Mouse (Mus musculus) embryo, embryonic 11.5 days (tissue): ENCODE results near the gene Celf5.

Experiments used
- DNase-seq: peaks from one replicate; pipeline ENCODE4 v3.0.0-alpha.2; 2012; ENCODE audit warnings: low read depth, low spot score

Gene Celf5

DNA sequence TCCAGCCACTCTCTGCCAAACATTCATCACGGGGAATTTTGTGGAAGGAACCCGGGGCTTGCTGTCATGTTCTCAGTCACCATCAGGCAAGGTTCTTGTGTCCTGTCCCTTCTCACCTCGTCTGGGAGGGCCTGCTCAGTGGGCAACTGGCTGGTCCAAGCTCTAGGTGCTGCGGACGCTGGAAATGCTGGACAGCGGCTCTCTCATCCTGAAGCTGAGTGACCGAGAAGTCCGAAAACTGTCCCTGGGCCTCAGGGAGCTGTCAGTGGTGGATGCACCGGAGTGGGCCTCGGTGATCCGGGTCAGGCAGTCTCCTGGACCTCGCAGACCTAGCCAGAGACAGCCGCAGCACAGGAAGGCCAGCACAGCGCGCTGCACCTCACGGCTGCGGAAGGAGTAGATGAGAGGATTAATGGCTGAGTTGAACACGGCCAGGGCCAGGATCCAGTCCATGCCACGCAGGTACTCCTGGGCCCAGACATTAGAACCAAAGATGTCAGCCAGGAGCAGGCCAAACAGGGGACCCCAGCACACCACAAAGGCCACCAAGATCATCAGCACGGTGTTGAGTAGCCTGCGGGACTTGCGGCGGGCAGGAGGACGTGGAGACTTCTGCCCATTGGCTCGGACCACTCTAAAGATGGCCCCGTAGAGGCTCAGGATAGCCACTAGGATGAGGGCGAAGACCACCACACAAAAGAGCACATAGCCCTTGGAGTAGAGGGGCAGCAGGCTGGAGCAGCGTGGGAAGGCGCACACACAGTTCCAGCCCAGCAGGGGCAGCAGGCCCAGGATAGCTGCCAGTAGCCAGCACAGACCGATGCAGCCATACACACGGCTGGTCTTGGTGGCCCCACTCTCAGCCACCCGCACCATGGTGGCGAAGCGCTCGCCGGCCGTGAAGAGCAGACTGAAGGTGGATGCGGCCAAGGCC, 16.1 kb upstream of the Celf5 start:
- no peak for DNase-seq

DNA sequence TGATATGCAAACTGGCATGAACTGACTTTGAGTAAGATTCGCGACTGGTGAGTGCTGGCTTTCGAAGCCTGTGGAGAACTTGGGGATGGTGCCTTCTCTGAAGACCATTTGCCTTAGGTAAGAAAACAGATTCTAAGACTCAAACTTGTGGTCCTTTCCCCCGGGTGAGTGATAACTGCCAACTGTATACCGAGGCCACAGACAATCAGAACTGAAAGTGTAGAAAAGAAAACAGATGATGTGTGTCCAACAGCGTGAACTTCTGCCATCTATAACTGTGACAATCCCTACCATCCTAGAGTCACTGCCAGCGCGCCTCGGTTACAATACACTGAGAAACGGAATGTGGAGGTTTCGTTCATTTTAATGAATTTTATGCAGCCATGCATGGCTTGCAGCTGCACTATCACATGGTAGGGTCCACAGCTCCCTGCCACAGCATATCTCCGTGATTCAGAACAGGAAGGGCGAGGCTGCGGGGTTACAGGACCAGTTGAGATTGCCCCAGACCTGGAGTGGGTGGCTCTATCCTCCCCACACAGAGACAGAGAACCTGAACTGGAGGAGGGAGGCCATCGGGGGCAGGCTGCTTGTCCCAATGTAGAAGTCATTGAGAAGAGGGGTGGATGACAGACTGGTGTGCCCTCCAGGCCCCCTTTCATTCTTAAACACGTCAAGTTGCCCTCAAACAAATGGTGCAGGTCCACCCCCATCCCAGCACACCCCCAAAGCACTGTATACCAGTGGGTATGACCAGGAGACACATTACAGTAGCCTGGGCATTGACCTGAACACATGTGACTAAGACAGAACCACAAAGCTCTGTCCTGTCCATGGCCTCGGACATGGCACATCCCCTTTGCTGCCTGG, 15.1 kb upstream of the Celf5 start:
- DNase-seq = no peak

DNA sequence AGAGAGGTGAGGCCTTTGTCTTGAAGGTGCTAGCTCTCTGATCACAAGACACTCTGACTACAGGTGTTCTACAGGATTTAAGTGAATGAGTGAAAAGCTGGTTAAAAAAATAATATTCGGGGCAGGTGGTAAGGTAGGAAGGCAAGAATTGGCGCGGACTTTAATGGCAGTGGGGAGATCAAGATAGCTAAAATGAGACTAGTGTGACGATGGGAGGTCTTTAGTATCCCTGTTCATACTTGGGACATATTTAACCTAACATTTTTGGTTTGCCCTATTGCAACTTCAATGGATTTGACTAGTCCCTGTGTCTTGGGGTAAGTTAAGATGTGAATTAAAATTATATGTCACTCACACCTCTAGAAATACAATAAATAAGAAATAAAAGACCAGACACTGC, 14.5 kb upstream of the Celf5 start:
- no peak for DNase-seq

DNA sequence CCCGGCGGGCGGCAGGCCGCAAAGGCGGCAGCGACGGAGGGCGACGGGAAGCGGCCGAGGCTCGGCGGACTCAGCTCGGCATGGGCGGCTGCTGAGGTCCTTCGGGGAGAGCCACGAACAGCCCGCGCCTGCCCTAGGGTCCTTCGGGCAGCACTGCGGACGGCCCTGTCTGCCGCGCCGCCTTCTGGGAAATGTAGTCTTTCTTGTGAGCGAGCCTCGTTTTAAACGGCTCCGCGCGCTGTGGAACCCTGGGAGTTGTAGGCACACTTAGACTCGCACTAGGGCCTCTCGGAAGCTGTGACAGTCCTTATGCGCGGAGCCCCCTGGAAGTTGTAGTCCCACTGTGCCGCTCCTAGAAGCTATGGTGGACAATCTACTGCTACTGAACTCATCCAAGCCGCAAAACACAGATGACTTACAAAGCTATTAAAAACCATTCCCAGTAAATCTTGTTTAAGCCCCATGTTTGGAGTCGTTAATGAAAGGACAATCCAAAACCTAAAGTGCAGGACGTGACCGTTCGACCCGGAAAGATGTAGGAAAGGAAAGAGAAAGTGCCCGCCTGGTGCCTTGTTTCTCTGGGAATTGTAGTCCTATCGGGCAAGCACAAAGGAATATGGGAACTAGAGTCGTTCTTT, 13.9 kb upstream of the Celf5 start, which contains the start of gene Ncln:
Ncln (minus strand) TSS at position 129 of the 638 bp plus-strand sequence.
- DNase-seq = peak; percentile 98

DNA sequence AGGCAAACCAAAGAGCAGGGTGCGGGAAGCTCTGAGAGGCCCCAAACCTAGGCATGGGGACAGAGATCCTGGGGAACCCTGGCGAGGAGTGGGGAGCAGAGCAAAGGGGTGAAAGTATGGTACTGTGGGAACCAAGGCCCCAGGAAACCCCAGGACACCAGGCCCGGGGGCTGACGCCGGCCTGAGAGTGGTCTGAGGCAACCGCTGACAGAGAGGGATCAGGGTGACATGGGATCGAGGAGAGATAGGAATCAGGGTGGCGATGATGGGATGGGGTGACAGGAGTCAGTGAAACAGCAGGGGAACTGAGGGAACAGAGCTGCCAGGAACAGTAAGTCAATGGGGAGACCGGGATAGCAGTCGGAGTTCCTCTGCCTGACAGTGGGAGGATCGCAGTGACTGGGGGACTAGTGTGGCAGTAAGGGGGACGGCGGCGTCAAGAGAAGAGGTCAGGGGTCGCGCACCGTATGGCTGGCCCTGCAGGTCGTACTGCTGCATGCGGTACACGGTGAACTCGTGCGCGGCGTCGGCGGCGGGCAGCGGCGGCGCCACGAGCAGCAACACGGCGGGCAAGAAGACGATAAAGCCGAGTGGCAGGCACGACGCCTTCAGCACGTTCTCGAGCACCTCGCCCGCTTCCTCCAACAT, 13.2 kb upstream of the Celf5 start:
- DNase-seq = no peak

DNA sequence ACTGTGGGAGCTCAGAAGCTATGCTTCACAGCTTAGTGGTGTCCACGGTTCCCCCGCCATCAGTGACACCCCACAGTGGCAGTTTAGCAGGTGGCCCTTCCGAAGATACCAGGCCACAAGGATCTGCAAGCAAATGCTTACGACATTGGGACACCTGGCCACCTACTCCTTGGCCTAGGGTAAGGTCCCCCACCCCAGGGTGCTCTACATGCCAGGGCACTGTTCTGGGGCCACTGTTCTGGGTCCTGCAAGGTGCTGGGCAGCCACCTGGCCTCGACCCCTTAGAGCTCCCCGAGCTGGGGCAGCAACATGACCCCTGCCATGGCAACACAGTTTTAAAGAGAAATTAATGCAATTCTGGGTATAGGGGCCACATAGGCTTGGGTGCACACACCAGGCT, 12.6 kb upstream of the Celf5 start:
- DNase-seq = no peak

DNA sequence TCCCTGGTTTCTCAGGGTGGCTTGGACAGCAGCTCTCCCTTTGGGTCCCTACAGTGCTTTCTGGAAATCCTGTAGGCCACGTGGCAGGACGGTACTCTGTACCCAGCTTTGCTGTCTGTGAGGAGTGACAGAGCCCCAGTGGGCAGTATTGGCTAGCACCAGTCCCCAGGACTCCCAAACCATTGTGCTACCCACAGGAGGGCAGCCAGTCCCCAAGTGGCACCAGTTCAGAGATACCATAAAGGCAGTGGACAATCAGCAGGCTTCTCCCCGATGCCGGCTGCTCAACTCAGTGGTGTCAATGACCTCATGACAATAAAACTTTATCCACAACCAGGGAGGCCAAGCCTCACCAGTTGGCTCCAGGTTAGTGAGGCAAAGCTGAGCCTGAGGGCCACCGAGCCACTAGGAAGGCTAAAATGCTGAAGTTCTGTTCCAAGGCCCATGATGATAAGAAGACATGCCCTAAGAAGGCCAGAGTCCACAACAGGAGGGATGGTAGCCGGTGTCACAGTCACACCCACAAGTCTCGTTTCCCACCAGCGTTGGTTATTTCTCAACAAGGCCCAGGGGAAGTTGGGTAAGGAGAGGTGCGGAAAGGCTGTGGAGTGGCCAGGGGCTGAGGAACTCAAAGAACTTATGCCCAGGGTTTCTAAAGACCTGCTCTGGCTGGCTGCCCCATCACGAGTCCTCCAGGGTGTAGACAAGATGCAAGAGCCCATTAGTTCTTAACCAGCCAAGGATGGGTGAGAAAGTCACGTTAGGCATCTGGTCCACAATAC, 11.9 kb upstream of the Celf5 start:
- no peak for DNase-seq

DNA sequence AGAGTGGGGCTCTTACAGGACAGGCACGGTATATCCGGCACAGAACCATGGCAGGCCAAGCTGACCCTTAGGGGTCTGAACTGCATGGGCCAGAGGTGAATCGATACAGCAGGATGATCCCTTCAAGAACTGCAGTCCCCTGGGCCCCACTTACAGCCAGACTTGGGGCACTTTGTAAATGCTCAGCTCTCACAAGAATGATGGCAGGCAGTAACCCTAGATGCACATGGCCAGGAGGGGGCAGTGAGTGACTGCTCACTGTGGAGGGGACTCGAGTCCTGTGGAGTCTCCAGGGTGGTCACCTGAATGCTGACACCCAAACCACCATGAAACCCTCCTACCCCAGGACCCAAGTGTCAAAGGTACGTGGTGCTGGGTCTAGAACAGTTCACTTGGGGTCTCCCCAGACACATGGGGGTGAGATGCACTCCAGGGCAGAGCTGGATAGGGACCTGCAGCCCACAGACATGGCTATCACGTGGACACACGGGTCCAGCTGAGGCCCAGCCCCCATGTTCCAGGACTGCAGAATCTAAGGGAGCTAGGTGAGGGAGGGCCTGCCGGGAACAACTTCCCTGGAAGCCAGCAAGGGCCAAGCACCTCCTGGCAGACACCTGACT, 11.2 kb upstream of the Celf5 start:
- DNase-seq = no peak

DNA sequence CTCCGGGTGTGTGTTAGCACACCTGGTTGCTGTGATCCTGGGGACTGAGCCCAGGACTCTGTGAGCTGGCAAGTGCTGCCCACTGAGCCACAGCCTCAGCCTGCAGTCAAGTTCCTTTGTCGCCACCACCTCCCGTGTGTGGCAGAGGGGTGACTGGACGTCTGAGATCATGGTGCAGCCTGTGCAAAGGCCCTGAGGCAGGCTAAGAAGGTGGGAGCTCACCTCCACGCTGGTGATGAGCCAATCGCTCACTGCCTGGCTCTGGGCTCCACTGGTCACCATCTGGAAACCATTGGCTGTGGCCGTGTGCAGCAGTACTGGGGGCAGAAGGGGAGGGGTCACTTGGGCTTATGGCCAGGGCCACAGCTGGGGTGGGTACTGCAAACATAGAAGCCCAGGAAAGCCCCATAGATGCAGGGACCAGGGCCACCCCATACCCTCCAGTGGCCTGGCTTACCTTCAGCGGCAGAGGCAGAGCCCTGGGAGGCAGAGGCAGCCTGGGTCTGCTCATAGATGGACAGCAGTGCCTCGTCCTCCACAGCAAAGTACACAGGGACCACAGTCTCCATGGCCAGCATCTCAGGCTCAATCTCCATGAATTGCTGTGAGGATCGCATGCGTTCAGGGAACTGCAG, 10.2 kb upstream of the Celf5 start:
- DNase-seq = no peak

DNA sequence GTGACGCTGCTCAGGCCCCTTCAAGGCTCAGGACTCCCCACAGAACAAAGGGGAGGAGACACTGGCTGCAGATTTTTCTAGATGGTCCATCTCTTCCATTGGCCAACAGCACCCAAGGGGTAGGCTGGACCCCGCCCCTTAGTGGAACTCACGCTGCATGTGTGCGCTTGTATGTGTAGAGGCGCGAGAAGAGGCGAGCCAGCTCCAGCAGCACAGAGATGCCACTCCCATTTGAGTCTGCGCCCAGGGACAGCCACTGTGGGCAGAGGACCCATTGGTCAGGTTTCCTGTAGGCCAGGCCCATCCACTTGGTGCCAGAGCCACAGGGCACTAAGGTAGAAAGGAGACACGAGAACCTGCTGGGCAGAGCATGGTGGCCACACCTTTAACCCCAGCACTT, 8.5 kb upstream of the Celf5 start:
- DNase-seq = no peak

DNA sequence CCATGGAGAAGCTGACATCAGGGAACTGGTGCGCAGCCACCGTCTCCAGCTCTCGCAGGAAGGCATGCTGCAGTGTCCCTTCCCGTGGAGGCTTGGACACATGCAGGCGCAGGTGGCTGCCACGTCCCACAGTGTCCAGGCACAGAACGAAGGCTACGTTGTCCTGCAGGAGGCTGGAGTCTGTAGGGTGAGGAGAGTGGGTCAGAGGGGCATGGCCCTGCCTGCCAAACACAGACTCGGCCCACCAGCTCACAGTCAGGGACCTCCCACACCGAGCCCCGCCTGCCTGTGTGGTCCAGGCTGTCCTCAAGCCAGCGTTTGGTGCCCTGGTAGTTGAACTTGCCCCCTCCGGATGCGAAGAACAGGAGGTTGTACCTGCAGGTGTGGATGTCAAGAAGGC, 7.4 kb upstream of the Celf5 start:
- DNase-seq = no peak

DNA sequence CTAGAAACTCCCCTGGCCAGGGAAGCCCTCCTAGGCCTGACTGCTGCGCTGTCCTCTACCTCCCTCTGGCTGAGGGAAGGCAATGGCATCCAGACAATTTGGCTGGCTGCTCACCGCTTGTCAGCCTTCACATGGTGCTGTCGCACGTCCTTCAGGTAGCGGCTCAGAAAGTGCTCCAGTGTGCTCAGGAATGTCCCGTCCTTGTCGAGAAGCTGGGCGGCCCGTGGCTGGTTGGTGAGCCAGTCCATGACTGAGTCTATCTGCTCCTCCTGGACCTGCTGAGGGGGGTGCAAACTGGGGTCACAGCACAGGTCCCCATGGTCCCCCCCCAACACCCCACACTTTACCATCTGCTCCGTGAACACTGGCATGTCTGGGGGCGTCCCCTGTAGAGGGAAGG, 5.6 kb upstream of the Celf5 start:
- DNase-seq = no peak

DNA sequence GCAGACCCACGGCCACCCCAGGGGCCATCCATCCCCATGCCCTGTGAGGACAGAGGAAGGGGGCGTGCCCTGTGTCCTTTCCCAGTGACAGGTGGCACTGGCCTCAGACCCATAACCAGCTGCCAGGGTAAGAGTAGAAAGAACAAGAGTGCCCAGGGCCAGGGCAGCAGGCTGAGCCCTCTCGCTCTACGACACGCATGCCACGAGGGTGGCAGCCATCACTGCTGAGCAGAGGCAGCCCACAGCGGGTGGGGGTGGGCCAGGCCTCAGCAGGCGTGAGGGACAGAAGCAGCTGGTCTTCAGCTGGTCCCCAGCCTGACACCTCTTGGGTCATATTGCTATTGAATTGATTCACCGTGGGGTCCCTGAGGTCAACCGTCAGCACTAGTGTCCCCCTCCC, 4.0 kb upstream of the Celf5 start:
- no peak for DNase-seq

DNA sequence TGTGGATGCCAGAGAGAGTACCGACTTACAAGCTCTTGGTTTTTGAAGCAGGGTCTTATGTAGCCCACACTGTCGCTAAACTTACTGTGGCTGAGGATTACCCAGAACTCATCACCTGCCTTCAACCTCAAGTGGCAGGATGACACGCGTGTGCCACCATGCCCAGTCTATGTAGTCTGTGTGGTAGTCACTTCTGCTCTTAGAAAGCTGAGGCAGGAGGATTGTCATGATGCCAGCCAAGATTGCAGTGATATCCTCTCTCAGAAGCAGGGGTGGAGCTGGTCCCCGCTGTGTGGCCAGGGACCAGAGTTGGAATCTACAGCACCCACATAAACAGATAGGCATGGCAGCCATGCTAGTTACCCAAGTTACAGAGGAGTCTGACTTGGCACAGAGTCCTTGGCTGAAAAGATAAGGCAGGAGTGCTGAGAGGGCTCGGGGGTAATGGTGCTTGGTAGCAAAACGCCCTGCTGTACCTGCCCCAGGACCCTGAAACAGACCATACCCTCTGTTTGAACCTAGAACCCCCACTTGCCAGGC, 3.0 kb upstream of the Celf5 start:
- DNase-seq = no peak

DNA sequence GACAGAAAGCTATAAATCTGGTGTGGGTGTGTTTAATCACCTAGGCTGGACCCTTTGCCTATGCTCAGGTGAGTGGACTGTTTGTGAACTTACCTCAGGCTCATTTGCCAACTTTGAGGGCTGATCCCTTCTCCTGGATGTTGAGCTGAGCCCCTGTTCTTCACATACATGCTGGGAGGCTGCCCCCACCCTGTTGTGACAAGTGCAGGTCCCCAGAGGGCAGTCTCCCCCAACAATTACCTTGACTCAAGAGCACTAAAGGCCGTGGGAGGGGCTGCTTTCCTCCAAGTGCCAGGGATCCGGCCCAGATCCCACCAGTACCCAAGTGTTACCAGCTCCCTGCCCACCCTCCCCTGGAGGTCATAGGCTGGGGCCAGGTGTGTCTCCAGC, 2.5 kb upstream of the Celf5 start:
- DNase-seq = no peak

DNA sequence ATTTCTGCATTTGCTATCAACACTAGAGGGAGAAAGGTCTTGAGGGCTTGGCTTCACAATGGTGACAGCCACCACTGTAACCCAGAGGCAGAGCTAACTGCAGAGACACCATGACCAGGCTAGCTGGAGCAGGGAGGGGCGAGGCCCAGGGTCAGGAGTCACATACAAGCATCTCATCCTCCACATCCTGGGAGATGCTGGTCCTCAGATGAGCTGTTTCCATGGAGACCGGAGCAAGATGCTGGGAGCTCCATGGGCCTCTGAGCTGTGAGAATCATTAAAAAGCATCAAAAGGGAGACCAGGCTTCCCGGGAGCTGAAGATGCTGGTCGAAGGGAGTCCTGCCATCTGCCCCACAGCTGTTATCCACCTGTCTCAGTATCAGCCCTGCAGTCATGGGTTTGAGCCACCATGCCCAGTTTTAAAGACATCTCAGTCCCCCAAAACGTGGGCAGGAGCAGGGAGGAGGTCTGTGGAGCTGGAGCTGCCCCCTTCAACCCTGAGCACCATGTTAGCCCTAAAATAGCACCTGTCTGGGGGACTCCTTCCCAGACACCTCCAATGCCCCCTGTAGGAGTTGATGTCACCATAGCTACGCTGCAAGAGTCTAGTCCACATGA, 2.0 kb upstream of the Celf5 start:
- no peak for DNase-seq

DNA sequence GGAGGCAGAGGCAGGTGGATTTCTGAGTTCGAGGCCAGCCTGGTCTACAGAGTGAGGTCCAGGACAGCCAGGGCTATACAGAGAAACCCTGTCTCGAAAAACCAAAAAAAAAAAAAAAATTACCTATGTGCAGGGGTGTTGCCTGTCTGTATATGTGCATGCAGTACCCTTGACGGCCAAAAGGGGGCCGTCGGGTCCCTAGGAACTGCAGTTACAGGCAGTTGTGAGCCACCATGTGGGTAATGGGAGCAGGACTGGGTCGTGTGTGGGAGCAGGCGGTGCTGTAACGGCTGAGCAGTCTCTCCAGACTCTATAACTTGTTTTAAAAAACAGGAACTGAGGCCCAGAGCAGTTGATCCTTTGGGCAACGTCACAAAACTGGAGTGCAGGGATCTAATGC, 1.5 kb upstream of the Celf5 start:
- no peak for DNase-seq

DNA sequence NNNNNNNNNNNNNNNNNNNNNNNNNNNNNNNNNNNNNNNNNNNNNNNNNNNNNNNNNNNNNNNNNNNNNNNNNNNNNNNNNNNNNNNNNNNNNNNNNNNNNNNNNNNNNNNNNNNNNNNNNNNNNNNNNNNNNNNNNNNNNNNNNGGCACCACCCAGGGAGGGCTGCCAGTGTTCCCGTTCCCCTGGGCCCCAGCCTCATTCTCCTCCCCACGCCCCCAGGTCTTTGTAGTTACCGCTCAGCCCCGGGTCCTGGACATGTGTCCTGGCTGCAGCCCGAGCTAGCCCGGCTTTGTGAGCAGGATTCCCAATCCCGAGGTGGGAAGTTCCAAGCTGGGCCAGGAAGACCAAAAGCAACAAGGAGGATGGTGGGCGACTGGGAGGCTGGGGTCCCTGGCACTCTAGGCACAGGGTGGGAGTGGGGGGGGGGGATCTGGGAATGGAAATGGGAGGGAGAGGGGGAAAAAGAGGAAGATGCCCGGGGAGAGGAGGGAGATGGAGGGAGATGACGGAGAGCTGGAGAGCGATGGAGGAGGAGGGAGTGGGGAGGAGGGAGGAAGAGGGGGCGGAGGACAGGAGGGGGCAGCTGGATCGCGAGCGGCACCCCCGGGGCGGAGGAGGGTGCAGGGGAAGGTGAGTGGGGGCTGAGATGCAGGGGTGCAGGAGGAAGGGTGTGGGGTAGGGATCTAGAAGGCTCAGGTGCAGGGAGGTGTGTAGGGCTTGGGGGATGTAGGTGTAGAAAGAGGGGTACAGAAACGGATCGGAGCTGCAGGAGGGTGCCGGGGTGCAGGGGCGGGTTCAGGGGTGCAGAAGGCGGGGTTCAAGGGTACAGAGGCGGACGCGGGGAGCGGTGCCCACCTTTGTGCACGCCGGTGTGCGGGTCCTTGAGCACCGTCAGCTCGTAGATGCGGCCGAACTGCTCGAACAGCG, 640 bp downstream of the Celf5 start:
- DNase-seq = no peak
